Mouse (Mus musculus): ENCODE data around the gene Rad9a. TPM values are rescaled to one million over a fixed set of nuclear protein-coding genes. Genes with fewer than 3 reads are reported as not detected.

The Rad9a gene
- polyA plus RNA-seq, 1 experiment from 2014 or later: 20.3 TPM

Small RNAs within 50 kb of the gene (microRNA-seq; reads per million reads assigned to microRNA genes)
- gene Gm26115: not detected

Other genes with a start within 250 kb of the Rad9a start
- gene Aldh3b3, start 243.0 kb downstream of the Rad9a start, polyA plus RNA-seq (2014; fragmentation: Nextera tagmentation; extraction: Ambion mirVana): not detected in 2 replicates
- 0.16 and 0.32 TPM in 2 replicates for gene Aldh3b2, start 229.3 kb downstream of the Rad9a start, polyA plus RNA-seq (2014; fragmentation: Nextera tagmentation; extraction: Ambion mirVana)
- 0.96 and 2.2 TPM in 2 replicates for gene Acy3, start 215.1 kb downstream of the Rad9a start, polyA plus RNA-seq (2014; fragmentation: Nextera tagmentation; extraction: Ambion mirVana)
- gene Tbx10, start 208.9 kb downstream of the Rad9a start, polyA plus RNA-seq (2014; fragmentation: Nextera tagmentation; extraction: Ambion mirVana): not detected in 2 replicates
- gene Nudt8, start 201.1 kb downstream of the Rad9a start, polyA plus RNA-seq (2014; fragmentation: Nextera tagmentation; extraction: Ambion mirVana): 26.8 and 30.3 TPM in 2 replicates
- 3.3 and 3.9 TPM in 2 replicates for gene Gm49405, start 201.0 kb downstream of the Rad9a start, polyA plus RNA-seq (2014; fragmentation: Nextera tagmentation; extraction: Ambion mirVana)
- 5.7 and 7.1 TPM in 2 replicates for gene Doc2g, start 198.3 kb downstream of the Rad9a start, polyA plus RNA-seq (2014; fragmentation: Nextera tagmentation; extraction: Ambion mirVana)
- gene Ndufv1, start 188.9 kb downstream of the Rad9a start, polyA plus RNA-seq (2014; fragmentation: Nextera tagmentation; extraction: Ambion mirVana): 223 and 231 TPM in 2 replicates
- gene Gstp1, start 163.7 kb downstream of the Rad9a start, polyA plus RNA-seq (2014; fragmentation: Nextera tagmentation; extraction: Ambion mirVana): 397 and 514 TPM in 2 replicates
- 1.9 TPM in 1 of 2 replicates, not detected in the other for gene Gstp2, start 155.6 kb downstream of the Rad9a start, polyA plus RNA-seq (2014; fragmentation: Nextera tagmentation; extraction: Ambion mirVana)
- gene Gstp3, start 142.1 kb downstream of the Rad9a start, polyA plus RNA-seq (2014; fragmentation: Nextera tagmentation; extraction: Ambion mirVana): not detected in 2 replicates
- gene Cabp2, start 120.1 kb downstream of the Rad9a start, polyA plus RNA-seq (2014; fragmentation: Nextera tagmentation; extraction: Ambion mirVana): not detected in 2 replicates
- 83.4 and 87.0 TPM in 2 replicates for gene Cdk2ap2, start 104.5 kb downstream of the Rad9a start, polyA plus RNA-seq (2014; fragmentation: Nextera tagmentation; extraction: Ambion mirVana)
- gene Pitpnm1, start 101.7 kb downstream of the Rad9a start, polyA plus RNA-seq (2014; fragmentation: Nextera tagmentation; extraction: Ambion mirVana): 72.8 and 89.0 TPM in 2 replicates
- gene Aip, start 75.8 kb downstream of the Rad9a start, polyA plus RNA-seq (2014; fragmentation: Nextera tagmentation; extraction: Ambion mirVana): 84.3 and 98.0 TPM in 2 replicates
- gene Gpr152, start 61.9 kb downstream of the Rad9a start, polyA plus RNA-seq (2014; fragmentation: Nextera tagmentation; extraction: Ambion mirVana): not detected in 2 replicates
- 0.14 and 0.15 TPM in 2 replicates for gene Cabp4, start 57.6 kb downstream of the Rad9a start, polyA plus RNA-seq (2014; fragmentation: Nextera tagmentation; extraction: Ambion mirVana)
- 105 and 117 TPM in 2 replicates for gene Coro1b, start 53.0 kb downstream of the Rad9a start, polyA plus RNA-seq (2014; fragmentation: Nextera tagmentation; extraction: Ambion mirVana)
- gene Ptprcap, start 48.1 kb downstream of the Rad9a start, polyA plus RNA-seq (2014; fragmentation: Nextera tagmentation; extraction: Ambion mirVana): 0.55 and 0.64 TPM in 2 replicates
- gene Rps6kb2, start 38.3 kb downstream of the Rad9a start, polyA plus RNA-seq (2014; fragmentation: Nextera tagmentation; extraction: Ambion mirVana): 37.3 and 42.2 TPM in 2 replicates
- 3.9 and 6.0 TPM in 2 replicates for gene Carns1, start 26.2 kb downstream of the Rad9a start, polyA plus RNA-seq (2014; fragmentation: Nextera tagmentation; extraction: Ambion mirVana)
- gene Tbc1d10c, start 10.4 kb downstream of the Rad9a start, polyA plus RNA-seq (2014; fragmentation: Nextera tagmentation; extraction: Ambion mirVana): 0.54 and 0.94 TPM in 2 replicates
- gene Ppp1ca, start 9.6 kb downstream of the Rad9a start, polyA plus RNA-seq (2014; fragmentation: Nextera tagmentation; extraction: Ambion mirVana): 591 and 597 TPM in 2 replicates
- 0.08 and 0.46 TPM in 2 replicates for gene Clcf1, start 12.6 kb upstream of the Rad9a start, polyA plus RNA-seq (2014; fragmentation: Nextera tagmentation; extraction: Ambion mirVana)
- gene AC109138.7, start 12.7 kb upstream of the Rad9a start, polyA plus RNA-seq (2014; fragmentation: Nextera tagmentation; extraction: Ambion mirVana): not detected in 2 replicates
- gene Pold4, start 30.2 kb upstream of the Rad9a start, polyA plus RNA-seq (2014; fragmentation: Nextera tagmentation; extraction: Ambion mirVana): 18.5 and 19.1 TPM in 2 replicates
- 8.8 and 12.8 TPM in 2 replicates for gene Ssh3, start 67.5 kb upstream of the Rad9a start, polyA plus RNA-seq (2014; fragmentation: Nextera tagmentation; extraction: Ambion mirVana)
- gene Ankrd13d, start 81.5 kb upstream of the Rad9a start, polyA plus RNA-seq (2014; fragmentation: Nextera tagmentation; extraction: Ambion mirVana): 34.5 and 39.3 TPM in 2 replicates
- 29.0 and 30.0 TPM in 2 replicates for gene Grk2, start 104.6 kb upstream of the Rad9a start, polyA plus RNA-seq (2014; fragmentation: Nextera tagmentation; extraction: Ambion mirVana)
- 29.2 and 43.9 TPM in 2 replicates for gene Kdm2a, start 196.6 kb upstream of the Rad9a start, polyA plus RNA-seq (2014; fragmentation: Nextera tagmentation; extraction: Ambion mirVana)
- gene Rhod, start 237.8 kb upstream of the Rad9a start, polyA plus RNA-seq (2014; fragmentation: Nextera tagmentation; extraction: Ambion mirVana): 2.6 and 4.8 TPM in 2 replicates

Measured in midbrain, embryonic 14.5 days (tissue).